Mouse (Mus musculus) G1E-ER4 (cell line): Measurements from ENCODE around the gene Frmd4b. TPM values are rescaled to one million over a fixed set of nuclear protein-coding genes. Genes with fewer than 3 reads are reported as not detected.

Source experiments
- GATA1 ChIP-seq: IDR thresholded peaks from one replicate; pipeline ENCODE4 v1.8.0; 2012; ENCODE audit warnings: low read length, inconsistent platforms
- polyA plus RNA-seq: library from polyadenylated mRNA; stranded (reverse); fragments of >175 nt; gene quantifications from 2 replicates; pipeline ENCODE4 v1.2.3, GENCODE M21; 2012

Frmd4b gene
- polyA plus RNA-seq, 1 experiment: not detected

DNA sequence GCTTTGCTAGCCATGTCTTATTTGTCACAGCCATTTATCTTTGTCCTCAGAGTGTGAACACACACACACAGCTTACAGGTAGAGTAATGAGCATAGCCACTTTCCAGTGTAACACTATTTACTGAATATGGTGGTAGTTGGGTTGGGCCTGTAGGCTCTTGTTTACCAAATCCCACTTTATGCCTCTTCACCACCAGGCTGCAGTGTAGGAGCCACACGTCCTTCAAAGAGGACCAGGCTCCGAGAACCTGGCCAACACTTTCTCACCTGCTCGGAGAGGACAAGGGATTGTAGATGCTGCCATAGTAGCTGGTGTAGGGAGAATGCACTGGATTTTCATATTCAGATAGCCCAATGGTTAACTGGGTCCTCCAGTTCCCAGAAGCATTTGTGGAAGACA is 325.2 kb downstream of the Frmd4b start:
- no peak for TF ChIP-seq GATA1

DNA sequence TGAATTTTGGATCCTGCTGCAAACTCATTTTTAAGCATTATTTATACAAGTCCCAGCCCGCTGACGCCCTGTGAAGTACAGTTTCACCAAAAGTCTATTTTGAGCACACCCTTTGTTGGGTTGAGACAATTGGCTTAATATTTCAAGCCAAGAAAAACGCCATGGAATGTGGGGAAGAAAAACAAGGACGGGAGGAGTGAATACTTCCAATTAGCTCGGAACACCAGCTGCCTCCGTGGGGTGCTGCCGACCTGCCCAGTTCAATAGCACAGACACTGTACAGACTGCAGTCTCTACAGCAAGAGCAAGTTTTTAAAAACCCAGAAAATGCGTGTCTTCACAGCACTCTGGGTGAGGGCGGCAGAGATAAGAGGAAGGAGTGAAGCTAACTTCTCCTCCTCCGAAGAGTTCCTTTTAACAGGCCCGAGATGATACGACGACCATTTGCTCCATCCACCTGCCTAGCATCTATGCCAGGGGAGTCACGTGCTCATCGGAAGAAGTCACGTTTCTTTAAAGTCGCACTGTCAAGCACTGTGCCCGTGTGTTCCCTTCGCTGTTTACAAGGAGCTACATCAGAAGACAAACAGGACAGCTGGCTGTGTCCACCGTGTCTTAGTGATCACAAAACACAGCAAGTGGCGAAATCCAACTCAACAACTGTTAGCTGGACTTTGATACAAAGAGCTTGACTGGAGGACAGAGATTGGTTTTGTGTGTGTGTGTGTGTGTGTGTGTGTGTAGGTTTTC is 326.0 kb downstream of the Frmd4b start:
- TF ChIP-seq GATA1: no peak

DNA sequence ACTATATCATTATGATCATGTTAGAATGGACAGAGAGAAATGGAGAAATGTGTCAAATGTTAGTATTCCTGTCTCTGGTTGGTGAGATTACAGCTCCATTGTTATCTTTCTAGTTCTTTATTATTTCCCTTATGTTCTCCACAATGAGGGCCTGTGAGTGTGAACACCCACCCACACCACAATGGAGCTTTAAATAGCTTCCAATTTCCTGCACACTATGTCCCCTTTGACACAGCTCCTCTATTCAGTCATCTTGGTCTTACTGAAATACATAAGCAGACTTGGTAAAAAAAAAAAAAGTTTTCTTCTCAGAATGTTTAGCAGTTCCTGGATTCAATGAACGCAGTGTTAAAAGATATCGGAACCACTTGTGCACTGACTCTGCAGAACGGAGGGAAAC is 326.7 kb downstream of the Frmd4b start:
- no peak for TF ChIP-seq GATA1

DNA sequence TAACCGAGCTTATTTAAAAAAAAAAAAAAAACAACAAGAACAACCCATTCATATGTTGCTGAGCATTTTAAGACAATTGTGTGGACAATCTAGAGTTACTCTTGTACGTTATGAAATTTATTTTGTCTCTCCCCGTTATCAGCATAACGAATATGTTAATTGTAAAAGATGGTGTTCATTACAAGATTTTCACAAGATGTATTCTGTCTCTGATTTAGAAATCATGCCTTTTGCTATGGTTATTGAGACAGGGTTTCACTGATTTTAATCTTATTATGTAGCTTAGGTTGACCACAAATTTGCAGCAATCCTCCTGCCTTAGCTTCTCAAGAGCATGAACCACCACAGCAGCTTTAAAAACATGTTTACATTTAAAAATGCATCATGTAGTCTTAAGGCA is 327.5 kb downstream of the Frmd4b start:
- no peak for TF ChIP-seq GATA1

DNA sequence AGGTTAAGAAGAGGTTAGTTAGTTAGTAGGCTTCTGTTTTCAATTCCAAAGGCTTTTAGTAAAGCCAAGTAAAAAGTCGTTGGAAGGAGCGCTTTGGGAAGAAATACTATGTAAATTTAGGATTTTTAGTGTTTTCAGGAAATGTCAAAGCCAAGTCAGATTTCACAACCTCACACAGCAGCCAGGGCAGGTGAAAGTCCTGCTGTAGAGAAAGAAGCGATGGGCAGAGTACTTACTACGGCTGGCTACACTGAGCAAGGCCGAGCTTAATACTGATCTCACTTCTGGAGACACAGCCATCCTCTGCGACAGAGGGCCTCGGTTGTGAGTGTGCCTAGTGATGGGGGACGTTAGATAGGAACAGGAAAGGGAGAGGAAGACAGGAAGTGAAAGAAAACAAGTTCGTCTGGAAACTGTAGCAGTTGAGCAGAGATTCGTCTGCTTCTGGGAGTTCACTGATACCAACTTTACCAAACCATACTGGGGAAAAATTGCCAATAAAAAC is 328.0 kb downstream of the Frmd4b start:
- no peak for TF ChIP-seq GATA1

DNA sequence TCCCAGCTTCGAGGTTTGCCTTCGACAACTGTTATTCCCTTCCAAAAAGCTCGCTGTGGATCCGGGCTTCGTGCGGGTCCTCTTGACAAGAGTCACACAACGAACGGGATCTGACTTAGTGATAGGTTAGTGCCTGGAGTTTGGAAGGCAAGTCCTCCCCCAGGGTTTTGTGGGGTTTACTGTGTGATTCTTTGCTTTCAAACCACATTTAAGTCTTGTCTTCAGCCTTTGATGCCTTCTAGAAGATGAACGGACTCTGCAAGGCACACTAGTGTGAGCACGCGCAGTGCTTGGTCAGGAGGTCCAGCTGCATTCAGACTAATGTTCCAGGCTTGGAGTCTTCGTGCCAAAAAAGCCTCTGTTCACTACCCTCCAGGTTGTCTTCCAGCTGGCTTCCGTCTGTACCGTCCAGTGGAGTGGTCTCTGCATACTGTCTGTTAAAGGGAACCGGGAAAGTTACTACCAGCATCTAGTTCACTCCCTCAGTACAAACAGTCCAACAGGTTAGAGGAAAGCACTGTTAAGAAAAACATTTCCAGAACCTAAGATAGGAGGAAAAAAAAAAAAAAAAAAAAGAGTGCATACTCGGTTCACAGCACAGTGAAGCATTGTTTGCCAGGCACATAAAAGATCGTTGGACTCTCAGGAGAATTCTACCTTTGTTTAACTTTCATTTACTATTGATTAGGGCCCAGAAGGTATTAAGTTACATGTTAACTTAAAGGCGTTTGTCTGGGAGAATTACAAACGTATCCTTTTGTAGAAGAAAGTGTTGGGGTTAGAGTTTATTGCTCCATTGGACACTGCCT is 329.1 kb downstream of the Frmd4b start:
- TF ChIP-seq GATA1: no peak

DNA sequence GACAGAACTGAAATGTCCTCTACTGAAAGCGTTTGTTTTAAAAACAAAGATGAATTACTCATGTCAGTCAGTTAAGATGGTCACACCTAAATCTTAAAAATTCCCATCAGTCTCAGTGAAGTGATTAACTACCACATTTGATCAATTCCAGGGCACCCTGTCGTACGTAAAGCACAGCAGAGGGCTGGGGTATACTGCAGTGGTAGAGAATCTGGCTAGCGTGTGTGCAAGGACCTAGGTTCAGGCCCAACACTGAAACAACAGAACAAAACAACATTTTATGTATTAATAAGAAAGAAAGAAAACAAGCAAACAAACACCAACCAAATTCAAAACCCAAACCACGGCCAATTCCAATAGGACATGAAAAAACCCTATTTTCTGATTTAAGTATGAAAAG is 331.0 kb downstream of the Frmd4b start:
- TF ChIP-seq GATA1: no peak

DNA sequence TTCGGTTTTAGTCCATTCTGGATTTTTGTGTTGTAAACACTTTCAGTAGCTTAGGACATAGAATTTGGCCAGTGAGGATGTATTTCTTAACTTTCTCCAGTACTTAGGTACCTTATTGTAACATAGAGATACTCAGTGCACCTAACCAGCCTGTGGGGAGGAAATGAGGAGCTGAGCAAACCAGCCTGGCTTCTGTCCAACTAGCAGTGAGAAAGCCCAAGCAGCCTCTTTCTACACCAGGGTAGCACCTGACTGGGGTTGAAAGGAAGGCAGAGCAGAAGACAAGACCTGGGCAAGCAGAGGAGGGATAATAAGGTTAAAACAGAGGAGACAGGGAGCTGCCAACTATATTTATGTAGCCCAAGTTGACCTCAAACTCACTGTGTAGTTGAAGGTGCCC is 333.7 kb downstream of the Frmd4b start:
- TF ChIP-seq GATA1: no peak

DNA sequence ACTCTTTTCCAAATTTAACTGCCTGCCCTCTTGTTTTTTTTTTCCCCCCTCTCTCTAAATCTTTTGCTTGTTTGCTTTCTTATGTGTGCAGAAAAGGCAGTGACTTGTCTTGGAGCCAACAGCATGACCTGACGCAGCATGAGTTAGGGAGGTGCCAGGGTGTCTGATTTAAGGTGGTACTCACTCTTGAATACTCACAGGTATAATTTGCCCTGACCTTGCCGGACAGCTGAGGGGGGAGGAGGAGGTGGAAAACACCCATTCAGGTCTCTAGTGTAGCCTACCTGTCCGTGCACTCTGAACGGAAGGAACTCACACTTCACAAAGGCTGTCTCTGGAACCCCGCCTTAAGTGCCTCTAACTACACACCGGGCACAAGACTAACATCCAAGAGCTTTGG is 338.5 kb downstream of the Frmd4b start:
- TF ChIP-seq GATA1: no peak

DNA sequence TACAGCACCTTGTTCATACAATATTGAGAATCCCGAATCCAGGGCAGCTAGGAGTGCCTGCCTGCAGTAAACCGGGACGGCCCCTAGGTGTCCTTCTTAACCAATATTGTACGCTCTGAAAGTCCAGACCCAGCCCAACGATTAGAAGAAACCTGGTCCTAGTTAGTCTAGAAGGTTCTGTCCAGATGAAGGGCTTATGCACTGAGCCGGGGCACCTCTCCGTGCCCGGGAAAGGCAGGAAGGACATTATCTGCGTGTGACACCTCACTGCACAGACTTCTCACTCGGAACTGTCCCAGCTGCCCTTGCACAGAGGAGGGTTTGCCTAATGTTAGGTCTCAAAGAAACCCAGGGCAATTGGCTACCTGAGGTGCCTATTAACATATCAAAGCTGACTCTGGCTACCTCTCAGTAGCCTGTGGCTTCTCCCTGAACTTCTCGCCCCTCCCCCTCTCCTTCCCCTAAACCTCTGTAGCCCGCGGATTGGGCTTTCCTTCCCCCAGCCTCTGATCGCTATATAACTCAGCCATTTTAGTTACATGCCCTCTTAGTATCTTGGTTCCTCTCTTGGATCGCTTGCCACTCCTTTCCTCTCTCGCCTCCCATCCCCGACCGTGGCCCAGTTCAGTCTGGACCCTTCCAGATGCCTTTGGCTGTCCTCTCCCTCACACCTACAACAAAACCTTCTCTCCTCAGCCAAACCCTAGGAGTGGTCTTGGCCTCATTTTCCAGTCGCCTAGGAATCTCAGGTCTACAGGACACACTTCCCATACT is 339.1 kb downstream of the Frmd4b start:
- no peak for TF ChIP-seq GATA1

DNA sequence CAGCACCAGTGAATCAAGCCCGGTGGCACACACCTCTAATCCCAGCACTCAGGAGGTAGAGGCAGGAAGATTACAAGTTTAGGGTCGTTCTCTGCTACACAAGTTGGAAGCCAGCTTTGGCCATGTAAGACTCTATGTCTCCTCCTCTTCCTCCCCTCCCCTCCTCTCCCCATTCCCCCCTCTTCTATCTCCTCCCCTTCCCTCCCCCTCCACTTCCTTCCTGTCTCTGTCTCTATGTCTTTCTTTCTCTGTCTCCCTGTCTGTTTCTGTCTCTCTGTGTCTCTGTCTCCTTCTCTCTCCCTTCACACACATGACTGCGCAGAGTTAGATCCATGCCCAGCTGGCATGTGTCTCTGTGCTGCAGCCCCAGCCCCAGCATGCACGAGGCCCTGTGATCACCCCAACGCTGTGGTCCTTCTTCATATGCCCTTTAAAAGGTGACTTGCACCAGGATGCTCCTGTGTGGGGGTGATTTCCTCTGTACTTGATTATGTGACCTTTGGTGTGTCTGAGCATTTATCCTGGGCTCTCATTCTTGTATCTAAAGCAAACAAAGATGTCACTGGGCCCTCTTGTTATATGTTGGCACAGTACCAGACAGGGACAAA is 340.3 kb downstream of the Frmd4b start:
- no peak for TF ChIP-seq GATA1

DNA sequence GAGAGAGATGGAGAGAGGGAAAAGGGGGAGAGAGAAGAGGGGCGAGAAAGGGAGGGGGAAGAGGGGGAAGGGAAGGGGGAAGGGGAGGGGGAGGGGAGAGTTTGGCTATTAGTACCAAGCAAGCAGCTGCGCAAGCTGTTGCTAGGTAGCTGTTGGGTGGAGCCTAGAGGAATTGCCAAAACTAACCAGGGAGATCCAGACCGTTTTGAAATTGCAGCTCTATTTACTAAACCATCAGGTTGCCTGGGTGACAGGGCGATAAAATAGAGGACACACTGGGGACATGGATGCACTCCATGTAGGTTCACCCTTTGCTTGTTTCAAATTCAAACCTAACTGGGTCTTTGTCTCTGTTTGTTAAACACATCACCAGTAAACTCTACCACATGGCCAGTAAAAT is 341.0 kb downstream of the Frmd4b start:
- TF ChIP-seq GATA1: no peak

DNA sequence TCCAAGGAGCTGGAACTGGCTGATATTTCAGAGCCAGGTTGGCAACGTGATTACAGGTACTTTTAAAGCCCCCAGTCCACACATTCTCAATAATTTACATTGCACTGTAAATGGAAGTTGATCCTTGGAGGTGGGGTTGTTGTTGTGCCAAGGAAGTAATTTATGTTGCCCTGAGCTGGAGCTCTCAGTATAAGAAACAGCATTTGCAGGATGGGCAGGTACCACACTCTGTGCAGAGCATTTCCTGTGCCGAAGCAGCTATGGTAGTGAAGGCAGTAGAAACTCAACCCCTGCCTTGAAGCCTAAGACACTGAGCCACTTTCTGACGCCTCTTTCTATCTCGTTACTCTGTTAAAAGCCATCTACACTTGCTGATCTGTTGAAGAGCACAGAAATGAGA is 341.6 kb downstream of the Frmd4b start:
- TF ChIP-seq GATA1: no peak

DNA sequence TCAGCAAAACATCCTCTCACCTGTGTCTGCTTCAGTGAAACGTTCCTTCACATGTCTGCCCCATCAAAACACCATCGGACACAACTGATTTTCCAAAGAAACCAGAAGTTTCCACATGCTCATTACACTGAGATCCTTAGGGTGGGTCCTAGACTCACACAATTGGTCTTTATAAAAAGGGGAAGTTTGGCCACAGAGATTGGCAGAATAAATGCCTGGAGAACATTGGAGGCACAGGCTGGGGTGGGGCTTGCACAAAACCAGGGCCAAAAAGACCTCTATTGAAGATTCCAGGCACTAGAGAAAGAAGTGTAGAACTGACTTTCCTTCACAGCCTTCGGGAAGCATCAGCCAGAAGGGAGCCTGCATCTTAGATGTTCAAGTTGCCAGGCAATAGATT is 343.6 kb downstream of the Frmd4b start:
- TF ChIP-seq GATA1: no peak

DNA sequence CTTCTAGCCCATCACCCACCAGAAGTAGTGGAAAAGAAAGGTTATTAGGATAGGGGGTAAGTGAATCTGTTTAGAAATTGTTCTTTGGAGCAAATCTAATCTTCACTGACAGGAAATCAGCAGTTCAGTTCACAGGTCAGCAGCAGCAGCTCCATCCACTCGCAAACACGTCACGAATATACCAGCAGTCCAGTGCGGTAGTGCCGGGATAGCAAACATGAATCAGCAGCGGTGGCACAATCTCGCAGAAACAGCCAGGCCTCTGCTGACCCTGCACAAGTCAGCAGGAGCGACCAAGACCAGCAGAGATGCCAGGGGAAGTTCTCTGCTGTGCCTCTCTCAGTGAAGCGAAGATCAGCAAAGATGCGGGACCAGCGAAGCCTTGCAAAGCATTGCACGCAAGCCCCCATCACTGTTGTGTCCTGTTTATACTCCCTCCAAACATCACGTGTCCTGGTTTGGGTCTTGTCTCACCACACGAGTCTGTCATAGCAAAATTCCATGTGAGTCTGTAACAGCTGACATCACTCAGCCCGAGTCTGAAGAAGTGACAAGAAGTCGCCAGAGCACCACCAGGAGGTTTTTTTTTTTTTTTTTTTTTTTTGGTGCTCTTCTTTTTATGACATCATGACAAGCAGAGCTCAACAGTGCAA is 344.2 kb downstream of the Frmd4b start:
- no peak for TF ChIP-seq GATA1
